Mouse (Mus musculus): ENCODE results near the gene Slc18a2.

DNA sequence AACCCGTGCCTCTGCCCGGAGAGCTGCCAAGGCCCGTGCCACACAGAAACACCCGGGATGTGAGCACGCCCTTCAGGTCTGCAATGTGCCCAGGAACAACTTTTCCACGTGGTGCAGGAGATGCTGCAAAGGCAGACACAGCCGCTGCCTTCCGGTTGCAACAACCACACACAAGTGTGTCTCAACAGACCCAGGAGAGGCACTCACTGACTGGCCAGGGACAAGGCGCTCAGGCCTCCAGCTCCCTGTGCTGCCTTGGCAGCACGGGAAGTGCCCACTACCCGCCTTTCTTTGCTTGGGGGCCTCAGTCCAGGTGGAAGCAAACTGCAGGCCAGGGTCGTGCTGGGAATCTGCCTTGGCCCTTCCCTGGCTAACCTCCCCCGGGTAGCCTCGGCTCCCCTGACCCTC, 83.6 kb downstream of the Slc18a2 start:
- TF ChIP-seq CTCF (IDR thresholded peaks at IDR 0.05; ENCODE audit: low read depth) (no peak), EP300 (IDR thresholded peaks at IDR 0.05; ENCODE audit: low read depth) (no peak)
